Mouse (Mus musculus) spleen, adult 2 months (tissue): Measurements from ENCODE around the gene Tpp1.

Experiments
- CTCF ChIP-seq: fragments of 200-500 bp; IDR thresholded peaks from 2 replicates; pipeline ENCODE4 v1.5.1; 2011; ENCODE audit warnings: mild to moderate bottlenecking, inconsistent platforms; ENCODE audit not compliant: insufficient read depth, insufficient read length, insufficient replicate concordance; ENCODE audit errors: extremely low read depth
- POLR2A ChIP-seq: fragments of 200-500 bp; IDR thresholded peaks from 2 replicates; pipeline ENCODE4 v1.6.1; 2011; ENCODE audit warnings: low read depth, low read length, inconsistent platforms

DNA sequence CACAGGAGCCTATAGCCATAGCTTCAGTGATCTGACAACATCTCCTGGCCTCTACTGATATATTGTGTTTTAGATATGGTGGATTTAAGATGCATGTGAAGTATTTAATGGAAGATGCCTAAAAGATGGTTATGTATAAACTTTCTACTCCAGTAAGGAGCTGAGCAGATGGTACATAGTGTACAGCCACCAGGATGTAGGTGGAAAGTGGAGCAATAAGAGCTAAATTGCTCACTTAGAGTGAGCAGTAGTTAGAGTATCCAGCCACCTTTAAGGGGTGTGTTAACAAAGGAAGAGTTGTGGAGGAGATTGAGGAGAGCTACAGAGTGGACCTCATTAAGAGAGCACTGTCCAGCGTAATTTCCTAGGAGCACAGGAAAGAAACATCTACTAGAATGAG, 39.1 kb upstream of the Tpp1 start:
- TF ChIP-seq CTCF: no peak
- TF ChIP-seq POLR2A: no peak
